Mouse (Mus musculus) small intestine, adult 2 months (tissue): Measurements from ENCODE around the gene 6430548M08Rik.

Experiments
- CTCF ChIP-seq: fragments of 200-500 bp; IDR thresholded peaks from 2 replicates; pipeline ENCODE4 v1.5.1; 2012; ENCODE audit warnings: low read depth, mild to moderate bottlenecking, control low read depth, inconsistent platforms, low read length, moderate library complexity, mixed read lengths; ENCODE audit not compliant: insufficient replicate concordance, insufficient read length; ENCODE audit errors: extremely low read depth
- POLR2A ChIP-seq: fragments of 200-500 bp; IDR thresholded peaks from 2 replicates; pipeline ENCODE4 v1.6.1; 2012; ENCODE audit warnings: low read depth, mild to moderate bottlenecking, control low read depth, inconsistent platforms, low read length, moderate library complexity

DNA sequence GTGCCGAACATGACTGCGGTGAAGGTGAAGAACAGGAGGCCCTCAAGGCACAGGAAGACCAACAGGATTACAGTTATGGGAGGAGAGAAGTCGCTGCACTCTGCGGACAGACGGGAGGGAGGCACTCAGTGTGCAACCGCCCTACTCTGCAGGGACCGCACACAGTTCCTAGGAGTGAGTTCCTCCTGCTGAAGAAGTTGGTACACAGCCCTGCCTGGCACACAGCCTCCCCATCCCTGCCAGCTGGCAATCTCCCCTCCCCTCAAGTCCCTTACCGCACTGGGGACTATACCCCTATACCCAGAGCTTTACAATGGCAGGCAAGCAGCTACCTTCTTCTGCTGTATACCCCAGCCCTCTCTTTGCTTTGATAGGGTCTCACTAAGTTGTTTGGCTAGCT is 30.7 kb upstream of the 6430548M08Rik start:
- TF ChIP-seq CTCF: no peak
- TF ChIP-seq POLR2A: no peak
